In the genomic region with DNA sequence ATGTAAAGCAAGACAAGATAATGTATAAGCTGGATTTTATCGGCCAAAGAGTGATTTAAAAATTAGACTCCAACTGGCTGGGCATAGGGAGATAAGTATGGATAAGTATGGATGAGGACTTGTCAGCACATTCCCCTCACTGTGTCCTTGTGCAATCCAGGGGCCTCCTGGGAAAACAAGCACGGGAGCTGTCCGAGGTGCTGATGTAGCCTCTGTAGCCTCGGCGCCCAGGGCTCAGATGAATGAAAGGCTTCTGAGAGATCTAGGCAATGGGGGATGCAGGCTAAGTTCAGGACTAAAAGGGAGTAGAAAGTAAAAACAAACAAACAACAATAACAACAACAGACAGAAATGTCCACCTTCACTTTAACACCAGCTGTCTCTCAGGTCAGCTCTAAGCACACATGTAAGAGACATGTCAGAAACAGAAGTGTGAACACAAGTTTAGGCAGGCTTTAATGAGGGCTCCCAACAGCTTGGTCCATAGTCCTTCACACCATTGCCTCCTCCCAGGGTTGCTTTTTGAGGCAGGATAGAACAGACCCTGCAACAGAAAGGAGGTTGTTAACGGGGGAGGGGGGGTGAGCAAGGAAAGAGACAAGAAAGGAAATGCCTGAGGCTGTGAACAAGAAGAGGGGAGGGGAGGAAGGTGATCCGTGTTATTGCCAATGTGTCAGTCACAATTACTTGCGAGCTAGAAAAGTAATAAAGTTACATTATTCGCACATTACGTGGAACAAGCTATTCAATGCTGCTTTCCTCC, we compare ENCODE assay signal across 10 mouse cellular contexts.
DNase-seq lines count a peak whose midpoint lies in the region; ATAC-seq and TF ChIP-seq lines count a peak whose summit lies in the region.
"Had no signal": no experiment of that assay in that cellular context is flagged by ENCODE, and none has a peak within 500 bp of the region (broad histone marks: within the 10 kb centered on the region; RNA-seq: fewer than 3 reads in every experiment).

No protein-coding gene starts in this region.

- no peaks in the 10 kb centered on the region for H3K9me3 ChIP-seq in forebrain, embryonic 10.5 days
- no peaks in the 10 kb centered on the region for H3K9me3 ChIP-seq in forebrain, postnatal 0 days (ENCODE audit: low read length)
- H3K9me3 ChIP-seq: hindbrain, embryonic 15.5 days; megakaryocyte, embryonic 14.5 days had no signal

- H3K27ac ChIP-seq in forebrain, embryonic 10.5 days: no peak overlapping the region
- no peak overlapping the region for H3K27ac ChIP-seq in forebrain, postnatal 0 days (ENCODE audit: low read depth, low read length)
- H3K27ac ChIP-seq: hindbrain, embryonic 15.5 days had no signal

- H3K4me1 ChIP-seq in forebrain, embryonic 10.5 days: peaks cover 31% of the 10 kb centered on the region
- no peaks in the 10 kb centered on the region for H3K4me1 ChIP-seq in forebrain, postnatal 0 days (ENCODE audit: insufficient read depth)
- H3K4me1 ChIP-seq: megakaryocyte, embryonic 14.5 days had no signal

- 45% methylated on average over 10 of the region's 10 CpGs for WGBS in forebrain, embryonic 10.5 days
- 33% methylated on average over 10 of the region's 10 CpGs for WGBS in forebrain, postnatal 0 days

- H3K36me3 ChIP-seq in forebrain, embryonic 10.5 days (replicated peaks): no peaks in the 10 kb centered on the region
- H3K36me3 ChIP-seq in forebrain, postnatal 0 days (ENCODE audit: insufficient read depth): no peaks in the 10 kb centered on the region
- H3K36me3 ChIP-seq: hindbrain, embryonic 15.5 days had no signal

- H3K4me2 ChIP-seq in forebrain, postnatal 0 days (ENCODE audit: low read depth): no peak overlapping the region
- H3K4me2 ChIP-seq: hindbrain, embryonic 15.5 days had no signal

- peak; percentile 67 for DNase-seq in forebrain, embryonic 10.5 days (ENCODE audit: extremely low spot score, low spot score)
- no peak for DNase-seq in forebrain, postnatal 0 days
- peak; percentile 43 for DNase-seq in right cerebral cortex, postnatal 4 days
- no peak for DNase-seq in right cerebral cortex, adult 2 months (ENCODE audit: low spot score in 2 of 2)
- peak; percentile 73 for DNase-seq in kidney, postnatal 10 days
- peak; percentile 49 for DNase-seq in yolk sac, embryonic 10.5 days (ENCODE audit: low spot score)
- DNase-seq in right cerebral cortex, postnatal 25 days: no peak
- no peak for DNase-seq in gastrocnemius, postnatal 25 days

- H3K9ac ChIP-seq in forebrain, postnatal 0 days: no peak overlapping the region
- H3K9ac ChIP-seq: hindbrain, embryonic 15.5 days had no signal

- ATAC-seq in forebrain, postnatal 0 days: no peak

- TF ChIP-seq CTCF in forebrain, postnatal 0 days (IDR thresholded peaks at IDR 0.05; ENCODE audit: low read depth): no peak

- no peak overlapping the region for H3K4me3 ChIP-seq in forebrain, embryonic 10.5 days
- no peak overlapping the region for H3K4me3 ChIP-seq in forebrain, postnatal 0 days (ENCODE audit: low read depth, low read length)
- H3K4me3 ChIP-seq: hindbrain, embryonic 15.5 days; megakaryocyte, embryonic 14.5 days had no signal

- H3K27me3 ChIP-seq in forebrain, embryonic 10.5 days (ENCODE audit: poor library complexity, severe bottlenecking): no peaks in the 10 kb centered on the region
- H3K27me3 ChIP-seq in forebrain, postnatal 0 days (ENCODE audit: insufficient read depth, low read length): no peaks in the 10 kb centered on the region
- H3K27me3 ChIP-seq: hindbrain, embryonic 15.5 days; megakaryocyte, embryonic 14.5 days had no signal

Comparison
In these comparisons a context has a peak if more than half of its experiments do, and no peak if none do; other contexts are left out.
1. DNase-seq: peak in forebrain, embryonic 10.5 days (single experiment), right cerebral cortex, postnatal 4 days (single experiment), kidney, postnatal 10 days (single experiment) and yolk sac, embryonic 10.5 days (single experiment); none in forebrain, postnatal 0 days (single experiment), right cerebral cortex, adult 2 months (0 of 2), right cerebral cortex, postnatal 25 days (single experiment) and gastrocnemius, postnatal 25 days (single experiment).